Mouse (Mus musculus): ENCODE results near the gene Adcy6.

DNA sequence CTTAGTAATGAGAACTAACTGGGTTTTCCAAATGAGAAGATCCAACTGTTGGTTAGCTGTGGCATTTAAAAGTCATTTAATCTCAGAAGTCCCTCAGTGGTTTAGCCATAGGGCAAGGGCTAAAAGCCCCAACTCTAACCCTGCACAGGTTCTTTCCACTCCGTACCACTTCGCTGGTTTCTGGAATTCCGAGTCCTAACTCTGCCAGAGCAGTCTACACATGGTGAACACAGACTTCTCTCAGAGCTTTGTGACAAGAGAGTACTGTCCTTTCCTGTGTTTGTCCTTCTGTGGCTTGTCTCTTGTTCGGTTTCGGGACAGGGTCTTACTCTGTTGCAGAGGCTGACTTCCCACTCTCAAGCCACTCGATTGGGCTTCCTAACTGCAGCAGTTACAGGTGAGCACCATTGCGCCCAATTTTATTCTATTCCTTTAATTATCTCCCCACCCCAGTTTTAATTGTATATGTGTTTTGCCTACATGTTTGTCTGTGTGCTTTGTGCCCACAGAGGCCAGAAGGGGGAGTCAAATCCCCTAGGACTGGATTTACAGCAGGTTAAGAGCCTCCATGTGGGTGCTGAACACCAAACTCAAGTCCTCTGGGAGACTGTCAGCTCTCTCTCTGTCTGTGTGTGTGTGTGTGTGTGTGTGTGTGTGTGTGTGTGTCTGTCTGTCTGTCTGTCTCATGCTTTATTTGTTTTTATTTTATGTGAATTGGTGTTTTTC is 16.8 kb upstream of the Adcy6 start:
- TF ChIP-seq MAX (IDR thresholded peaks at IDR 0.05) (no peak), USF1 (IDR thresholded peaks at IDR 0.05; ENCODE audit: low read depth) (no peak)

Data from C2C12 (cell line).